Mouse (Mus musculus) gastrocnemius, postnatal 36 days (tissue): Measurements from ENCODE around the gene Ifitm1. TPM values are rescaled to one million over a fixed set of nuclear protein-coding genes. Genes with fewer than 3 reads are reported as not detected.

Experiments
- DNase-seq, 2 experiments: peaks; one replicate each; pipeline ENCODE4 v3.0.0; 2022
- intact Hi-C: fragments of 180-260 bp; cut with DNase I; formaldehyde crosslinking; loops from one replicate; pipeline ENCODE4 v1.15.1; 2025
- long read RNA-seq, 2 experiments: library from polyadenylated mRNA; stranded (forward); transcript quantifications; one replicate each; pipeline ENCODE4 v2.0.0; 2021
- total RNA-seq, 2 experiments: library from RNA; stranded (reverse); gene quantifications; 2 replicates each; pipeline ENCODE4 v1.2.3; 2021

The Ifitm1 gene
- total RNA-seq, result under 1 TPM in 1 of 2 experiments, not detected in 1; 0.77 TPM
- long read RNA-seq, experiment 1, result 0 reads
- long read RNA-seq, experiment 2, result 0 reads

GRCm38 (mm10) chr7:140966921-140967320 lies at the start of gene Ifitm1:
Ifitm1 (plus strand) TSS chr7:140967221.
- intact Hi-C loops, result no loop called here
- DNase-seq, result no peak

GRCm38 (mm10) chr7:140919911-140920310 lies 47.1 kb upstream of the Ifitm1 start:
- no peak for DNase-seq

GRCm38 (mm10) chr7:140920418-140921029 lies 46.5 kb upstream of the Ifitm1 start, which contains the start of gene Nlrp6:
Nlrp6 (plus strand) TSS chr7:140920902.
- DNase-seq, result no peak
- intact Hi-C loops, result no loop called here

More at GRCm38 (mm10) chr7:140919911-140920310, 47.1 kb upstream of the Ifitm1 start:
- intact Hi-C loops, result no loop called here

- intact Hi-C loops, result no loop called here
- no peak for DNase-seq
Observed at GRCm38 (mm10) chr7:140921225-140921975, 45.6 kb upstream of the Ifitm1 start.

GRCm38 (mm10) chr7:140922398-140923069 lies 44.5 kb upstream of the Ifitm1 start:
- intact Hi-C loops, result no loop called here

GRCm38 (mm10) chr7:140923070-140923775 lies 43.8 kb upstream of the Ifitm1 start:
- intact Hi-C loops, result no loop called here
- DNase-seq, result no peak

More at GRCm38 (mm10) chr7:140922398-140923069, 44.5 kb upstream of the Ifitm1 start:
- DNase-seq, result peak in 1 of 2 experiments; percentile 47

GRCm38 (mm10) chr7:140927181-140927580 lies 39.8 kb upstream of the Ifitm1 start:
- DNase-seq, result no peak
- intact Hi-C loops, result no loop called here

- intact Hi-C loops, result no loop called here
- no peak for DNase-seq
Observed at GRCm38 (mm10) chr7:140938436-140938835, 28.6 kb upstream of the Ifitm1 start.

- no peak for DNase-seq
- intact Hi-C loops, result no loop called here
Observed at GRCm38 (mm10) chr7:140938896-140939295, 28.1 kb upstream of the Ifitm1 start.

- no peak for DNase-seq
- intact Hi-C loops, result no loop called here
Observed at GRCm38 (mm10) chr7:140939669-140940171, 27.3 kb upstream of the Ifitm1 start.

GRCm38 (mm10) chr7:140941222-140942051 lies 25.6 kb upstream of the Ifitm1 start, which contains the start of gene Pgghg:
Pgghg (plus strand) TSS chr7:140941391.
- intact Hi-C loops, result no loop called here
- DNase-seq, result peak; percentile 80 to 89

GRCm38 (mm10) chr7:140942341-140942740 lies 24.7 kb upstream of the Ifitm1 start:
- intact Hi-C loops, result no loop called here
- no peak for DNase-seq

- DNase-seq, result no peak
- intact Hi-C loops, result no loop called here
Observed at GRCm38 (mm10) chr7:140942811-140943210, 24.2 kb upstream of the Ifitm1 start.

GRCm38 (mm10) chr7:140943356-140943755 lies 23.7 kb upstream of the Ifitm1 start:
- no peak for DNase-seq
- intact Hi-C loops, result no loop called here

- intact Hi-C loops, result no loop called here
- DNase-seq, result no peak
Observed at GRCm38 (mm10) chr7:140944236-140944635, 22.8 kb upstream of the Ifitm1 start.

GRCm38 (mm10) chr7:140945247-140945646 lies 21.8 kb upstream of the Ifitm1 start:
- intact Hi-C loops, result no loop called here
- DNase-seq, result peak in 1 of 2 experiments; percentile 2

GRCm38 (mm10) chr7:140946311-140946710 lies 20.7 kb upstream of the Ifitm1 start:
- intact Hi-C loops, result no loop called here
- peak in 1 of 2 experiments; percentile 2 for DNase-seq

- intact Hi-C loops, result no loop called here
- DNase-seq, result peak in 1 of 2 experiments; percentile 3
Observed at GRCm38 (mm10) chr7:140946980-140947379, 20.0 kb upstream of the Ifitm1 start.

GRCm38 (mm10) chr7:140948161-140948560 lies 18.9 kb upstream of the Ifitm1 start:
- intact Hi-C loops, result no loop called here
- peak in 1 of 2 experiments; percentile 2 for DNase-seq
